Mouse (Mus musculus): Measurements from ENCODE around the gene Pdzd4. TPM values are rescaled to one million over a fixed set of nuclear protein-coding genes. Genes with fewer than 3 reads are reported as not detected.

Pdzd4 gene
- polyA plus RNA-seq, 1 experiment: 0.36 TPM

DNA sequence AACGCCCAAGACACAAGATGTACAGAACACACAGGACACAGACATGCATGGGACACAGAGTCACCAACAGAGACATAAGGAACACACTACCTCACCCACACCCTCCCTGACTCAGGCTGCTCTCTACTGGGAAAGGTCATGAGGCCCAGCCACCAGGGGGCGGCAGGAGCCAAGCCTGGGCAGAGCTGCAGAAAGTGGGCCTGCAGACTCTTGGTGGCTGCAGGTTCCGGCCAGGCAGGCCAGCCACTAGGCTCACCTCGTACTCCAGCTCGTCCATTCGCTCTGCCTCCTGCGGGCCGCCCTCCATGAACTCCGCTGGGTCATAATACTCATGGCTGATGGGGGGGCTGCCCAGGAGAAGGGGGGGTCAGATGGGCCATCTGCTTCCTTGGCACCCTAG, 26.3 kb downstream of the Pdzd4 start:
- no peak overlapping the region for H3K27ac ChIP-seq (replicated peaks; ENCODE audit: low read depth, low read length)
- H3K4me1 ChIP-seq (ENCODE audit: control insufficient read depth, insufficient read depth, insufficient read length, low read length): no peaks in the 10 kb centered on the region

GRCm38 (mm10) chrX:73797511-73797910, 27.3 kb downstream of the Pdzd4 start:
- H3K27ac ChIP-seq (replicated peaks; ENCODE audit: low read depth, low read length): no peak overlapping the region
- no peak overlapping the region for H3K4me3 ChIP-seq (ENCODE audit: insufficient read depth, low read depth, low read length)
- H3K4me1 ChIP-seq (ENCODE audit: control insufficient read depth, insufficient read depth, insufficient read length, low read length): no peaks in the 10 kb centered on the region

More for the DNA sequence above, 26.3 kb downstream of the Pdzd4 start:
- no peak overlapping the region for H3K4me3 ChIP-seq (ENCODE audit: insufficient read depth, low read depth, low read length)

GRCm38 (mm10) chrX:73793505-73793904, 31.3 kb downstream of the Pdzd4 start:
- no peak overlapping the region for H3K4me3 ChIP-seq (ENCODE audit: insufficient read depth, low read depth, low read length)
- no peaks in the 10 kb centered on the region for H3K4me1 ChIP-seq (ENCODE audit: control insufficient read depth, insufficient read depth, insufficient read length, low read length)
- no peak overlapping the region for H3K27ac ChIP-seq (replicated peaks; ENCODE audit: low read depth, low read length)

DNA sequence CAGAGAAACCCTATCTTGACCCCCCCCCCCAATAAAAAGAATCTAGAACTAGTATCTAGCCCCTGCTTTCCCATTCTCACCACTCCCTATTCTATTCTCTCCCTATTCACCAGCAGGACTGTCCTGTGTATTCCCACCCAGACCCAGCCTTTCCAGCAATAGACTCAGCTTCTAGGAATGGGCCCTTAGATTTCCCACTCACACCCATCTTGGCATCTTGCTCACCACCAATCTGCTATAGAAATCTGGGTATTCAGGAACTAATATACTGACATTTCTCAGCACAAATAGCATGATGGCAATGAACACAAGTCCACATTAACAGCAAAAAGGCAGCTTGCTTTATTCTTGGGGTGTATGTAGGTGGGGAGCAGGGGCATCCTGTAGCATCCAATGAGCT, 31.7 kb downstream of the Pdzd4 start:
- Histone ChIP-seq H3K27ac (replicated peaks; ENCODE audit: low read depth, low read length) (no peak overlapping the region), H3K4me1 (ENCODE audit: control insufficient read depth, insufficient read depth, insufficient read length, low read length) (no peaks in the 10 kb centered on the region; the same call in 1 of the 2 replicates), H3K4me3 (ENCODE audit: insufficient read depth, low read depth, low read length) (no peak overlapping the region)

DNA sequence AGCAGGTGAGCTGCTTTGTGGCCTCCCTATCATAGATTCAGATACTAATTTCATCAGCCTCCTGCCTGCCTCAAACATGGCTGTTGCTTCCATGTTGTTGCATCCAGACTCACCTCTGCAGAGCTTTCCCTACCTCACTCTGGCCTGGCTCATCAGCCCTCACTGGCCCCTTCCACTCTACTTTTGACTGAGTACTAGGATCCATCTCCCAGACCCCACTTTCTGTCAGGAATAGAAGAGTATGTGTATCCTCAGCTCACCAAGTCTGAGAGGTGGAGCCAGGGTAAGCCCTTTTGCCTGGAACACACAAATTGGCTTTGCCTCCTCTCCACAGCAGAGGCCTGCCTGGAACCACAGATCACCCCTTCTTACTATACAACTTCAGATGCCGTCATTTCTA, 36.3 kb downstream of the Pdzd4 start:
- Histone ChIP-seq H3K4me1 (ENCODE audit: control insufficient read depth, insufficient read depth, insufficient read length, low read length) (no peaks in the 10 kb centered on the region; the same call in 1 of the 2 replicates), H3K4me3 (ENCODE audit: insufficient read depth, low read depth, low read length) (no peak overlapping the region), H3K27ac (replicated peaks; ENCODE audit: low read depth, low read length) (no peak overlapping the region)

DNA sequence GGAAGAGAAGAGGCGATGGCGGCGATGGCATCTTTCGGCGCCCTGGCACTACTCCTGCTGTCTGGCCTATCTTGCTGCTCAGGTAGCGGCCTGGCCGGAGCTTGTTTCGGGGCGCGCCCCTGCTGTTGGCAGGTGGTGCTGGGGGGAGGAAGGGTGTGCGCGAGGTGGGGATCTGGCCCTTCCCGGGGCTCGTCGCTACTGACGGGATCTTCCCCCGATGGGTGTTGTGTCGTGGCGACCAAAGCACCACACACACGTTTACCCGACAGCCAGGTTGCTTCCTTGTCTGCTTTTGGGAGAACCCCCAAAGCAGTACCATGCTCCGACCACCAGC, 37.6 kb downstream of the Pdzd4 start:
- H3K27ac ChIP-seq (replicated peaks; ENCODE audit: low read depth, low read length): peak overlapping the region; percentile 73
- peaks cover 2% of the 10 kb centered on the region; the same call in 1 of the 2 replicates for H3K4me1 ChIP-seq (ENCODE audit: control insufficient read depth, insufficient read depth, insufficient read length, low read length)
- peak overlapping the region; percentile 68 for H3K4me3 ChIP-seq (ENCODE audit: insufficient read depth, low read depth, low read length)

- Histone ChIP-seq H3K27ac (replicated peaks; ENCODE audit: low read depth, low read length) (peak within 1 kb of the TSS; percentile 96), H3K4me3 (ENCODE audit: insufficient read depth, low read depth, low read length) (peak within 1 kb of the TSS; percentile 89)
Measured at GRCm38 (mm10) chrX:73786364-73787224, 38.2 kb downstream of the Pdzd4 start, which contains the start of the genes Idh3g and Ssr4. Gene Idh3g, minus strand, starts transcription at chrX:73786897. Gene Ssr4, plus strand, starts transcription at chrX:73787028.

DNA sequence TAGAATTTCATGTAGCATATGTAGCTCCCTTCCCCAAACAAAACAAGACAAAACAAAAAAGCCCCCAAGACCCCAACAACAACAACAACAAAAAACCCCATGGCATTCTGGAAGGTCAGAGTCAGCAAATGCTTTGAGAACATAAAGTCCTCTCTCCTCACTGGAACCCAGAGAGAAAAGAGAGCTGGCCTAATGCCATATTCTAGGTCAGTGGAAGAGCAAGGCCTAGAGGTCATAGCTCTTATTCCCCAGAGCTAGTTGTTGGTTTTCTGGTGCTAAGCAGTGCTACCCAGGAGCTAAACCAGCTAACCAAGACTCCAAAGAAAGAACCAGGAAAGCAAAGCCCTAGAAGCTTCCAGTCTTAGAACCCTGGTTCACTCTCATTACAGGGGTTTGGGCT, 39.1 kb downstream of the Pdzd4 start:
- H3K4me3 ChIP-seq (ENCODE audit: insufficient read depth, low read depth, low read length): peak overlapping the region; percentile 89
- H3K4me1 ChIP-seq (ENCODE audit: control insufficient read depth, insufficient read depth, insufficient read length, low read length): peaks cover 2% of the 10 kb centered on the region; the same call in 1 of the 2 replicates
- H3K27ac ChIP-seq (replicated peaks; ENCODE audit: low read depth, low read length): peak overlapping the region; percentile 96

More at GRCm38 (mm10) chrX:73786364-73787224, 38.2 kb downstream of the Pdzd4 start, which contains the start of the genes Idh3g and Ssr4:
- peaks cover 2% of the 10 kb centered on the region; the same call in 1 of the 2 replicates for H3K4me1 ChIP-seq (ENCODE audit: control insufficient read depth, insufficient read depth, insufficient read length, low read length)

DNA sequence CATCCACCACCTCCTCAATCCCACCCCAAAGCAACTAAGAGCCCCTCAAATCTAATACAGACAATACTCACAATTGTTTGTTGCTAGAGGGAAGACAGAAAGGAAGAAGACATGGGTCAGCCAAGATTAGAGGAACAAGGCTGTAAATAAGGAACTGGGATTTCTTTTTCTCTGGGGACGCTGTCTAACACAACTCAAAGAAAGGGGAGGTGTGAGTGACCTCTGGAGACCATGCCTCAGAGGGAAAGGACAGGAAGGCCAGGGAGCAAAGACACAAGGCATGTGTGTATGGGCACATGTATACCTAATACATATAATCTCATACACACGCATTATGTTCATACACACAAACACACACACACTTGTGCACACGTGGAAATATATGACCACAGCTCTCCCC, 42.5 kb downstream of the Pdzd4 start:
- no peak overlapping the region for H3K4me3 ChIP-seq (ENCODE audit: insufficient read depth, low read depth, low read length)
- H3K4me1 ChIP-seq (ENCODE audit: control insufficient read depth, insufficient read depth, insufficient read length, low read length): peaks cover 2% of the 10 kb centered on the region; the same call in 1 of the 2 replicates
- 0 out of 2 replicates have a peak overlapping the region, but pooled peaks have one; percentile 9 for H3K27ac ChIP-seq (replicated peaks; ENCODE audit: low read depth, low read length)

DNA sequence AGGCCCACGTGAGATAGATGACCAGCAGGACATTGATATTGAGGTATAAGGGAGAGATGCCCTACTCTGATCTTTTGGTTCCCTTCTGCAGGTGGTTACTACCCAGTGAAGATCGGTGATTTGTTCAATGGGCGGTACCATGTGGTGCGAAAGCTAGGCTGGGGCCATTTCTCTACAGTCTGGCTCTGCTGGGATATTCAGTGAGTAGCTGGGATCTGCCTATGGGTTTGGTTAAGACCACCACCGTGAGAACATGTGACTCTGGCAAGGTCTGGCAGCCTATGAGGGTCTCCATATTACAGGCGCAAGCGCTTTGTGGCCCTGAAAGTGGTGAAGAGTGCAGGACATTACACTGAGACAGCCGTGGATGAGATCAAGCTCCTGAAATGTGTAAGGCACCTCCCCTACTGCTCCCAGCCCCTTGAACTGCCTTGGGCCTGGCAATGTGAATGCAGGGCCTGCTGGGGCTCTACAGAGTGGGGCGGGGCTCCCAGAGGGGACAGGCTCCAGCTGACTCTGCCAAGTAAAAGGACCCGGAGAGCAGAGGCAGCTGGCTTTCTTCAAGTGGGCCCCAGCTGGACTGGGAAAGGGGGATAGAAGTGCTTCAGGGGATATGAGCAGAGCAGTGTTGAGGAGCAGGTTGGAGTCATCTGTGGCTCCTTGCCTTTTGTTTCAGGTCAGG, 49.8 kb downstream of the Pdzd4 start:
- no peak overlapping the region for H3K4me3 ChIP-seq (ENCODE audit: insufficient read depth, low read depth, low read length)
- H3K4me1 ChIP-seq (ENCODE audit: control insufficient read depth, insufficient read depth, insufficient read length, low read length): no peaks in the 10 kb centered on the region
- no peak overlapping the region for H3K27ac ChIP-seq (replicated peaks; ENCODE audit: low read depth, low read length)

DNA sequence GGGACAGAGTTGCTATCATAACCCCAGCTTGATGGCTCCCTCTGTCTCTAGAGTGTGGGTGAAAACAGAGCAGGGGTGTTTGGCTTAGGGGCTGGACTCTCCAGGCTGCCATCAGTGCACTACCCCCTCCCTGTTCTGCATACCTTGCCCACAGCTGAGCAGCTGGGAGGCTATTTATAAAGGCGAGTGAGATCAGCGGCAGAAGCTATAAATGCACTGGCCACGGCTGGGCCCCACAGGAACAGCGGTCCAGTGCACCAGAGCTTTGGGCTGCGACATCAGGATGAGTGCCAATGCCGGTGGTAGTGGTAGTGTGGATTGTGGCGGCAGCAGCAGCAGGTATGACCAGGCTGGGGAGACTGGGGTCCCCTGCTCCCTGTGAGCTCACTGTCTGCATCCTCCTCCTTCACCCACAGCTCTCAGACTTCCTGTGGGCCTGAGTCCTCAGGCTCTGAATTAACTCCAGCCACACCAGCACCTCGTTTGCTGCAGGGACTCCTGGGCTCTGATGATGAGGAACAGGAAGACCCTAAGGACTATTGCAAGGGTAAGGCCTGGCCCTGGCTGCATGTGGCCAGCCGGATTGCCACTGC, 50.5 kb downstream of the Pdzd4 start, which contains the start of gene Srpk3:
TSS of gene Srpk3 (plus strand) at position 238 of the 593 bp plus-strand sequence.
- H3K4me3 ChIP-seq (ENCODE audit: insufficient read depth, low read depth, low read length): no peak within 1 kb of the TSS
- H3K27ac ChIP-seq (replicated peaks; ENCODE audit: low read depth, low read length): no peak within 1 kb of the TSS
- no peaks in the 10 kb centered on the region for H3K4me1 ChIP-seq (ENCODE audit: control insufficient read depth, insufficient read depth, insufficient read length, low read length)

- Histone ChIP-seq H3K4me1 (ENCODE audit: control insufficient read depth, insufficient read depth, insufficient read length, low read length) (no peaks in the 10 kb centered on the region), H3K4me3 (ENCODE audit: insufficient read depth, low read depth, low read length) (no peak overlapping the region), H3K27ac (replicated peaks; ENCODE audit: low read depth, low read length) (no peak overlapping the region)
Measured at GRCm38 (mm10) chrX:73767267-73767666, 57.5 kb downstream of the Pdzd4 start.

DNA sequence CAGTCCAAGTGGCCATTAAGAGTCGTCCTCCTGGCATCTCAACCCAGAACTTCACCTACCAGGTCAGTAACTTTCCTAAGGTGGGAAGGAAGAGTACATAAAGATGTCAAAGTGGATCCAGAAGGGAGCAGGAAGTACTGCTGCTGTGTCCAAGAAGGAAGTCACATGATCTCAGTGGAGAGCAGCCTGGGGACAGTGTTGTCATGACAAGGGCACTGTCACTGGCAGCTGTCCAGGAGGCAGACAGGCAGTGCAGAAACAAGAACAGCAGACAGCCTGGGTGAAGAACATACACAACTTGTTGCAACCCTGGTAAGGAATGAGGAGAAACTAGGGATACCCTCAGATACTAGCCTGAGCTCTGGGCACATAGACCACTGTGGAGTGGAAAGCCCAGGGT, 59.5 kb downstream of the Pdzd4 start:
- H3K27ac ChIP-seq (replicated peaks; ENCODE audit: low read depth, low read length): peak overlapping the region; percentile 21; the same call in 1 of the 2 replicates
- H3K4me3 ChIP-seq (ENCODE audit: insufficient read depth, low read depth, low read length): no peak overlapping the region
- no peaks in the 10 kb centered on the region for H3K4me1 ChIP-seq (ENCODE audit: control insufficient read depth, insufficient read depth, insufficient read length, low read length)

GRCm38 (mm10) chrX:73758611-73759290, 66.0 kb downstream of the Pdzd4 start:
- no peak overlapping the region for H3K4me3 ChIP-seq (ENCODE audit: insufficient read depth, low read depth, low read length)
- H3K27ac ChIP-seq (replicated peaks; ENCODE audit: low read depth, low read length): no peak overlapping the region
- no peaks in the 10 kb centered on the region for H3K4me1 ChIP-seq (ENCODE audit: control insufficient read depth, insufficient read depth, insufficient read length, low read length)

Measured in brown adipose tissue, adult 24 weeks (tissue).